Mouse (Mus musculus): ENCODE data around the gene Ear10. TPM values are rescaled to one million over a fixed set of nuclear protein-coding genes. Genes with fewer than 3 reads are reported as not detected.
"Not testable (repeated sequence)": the region's sequence is repeated elsewhere in the genome, so short reads cannot be mapped to it uniquely, and the experiment has no call there.

Ear10 gene
- not detected in 2 replicates for polyA plus RNA-seq (2014; fragmentation: Nextera tagmentation; extraction: Ambion mirVana)

DNA sequence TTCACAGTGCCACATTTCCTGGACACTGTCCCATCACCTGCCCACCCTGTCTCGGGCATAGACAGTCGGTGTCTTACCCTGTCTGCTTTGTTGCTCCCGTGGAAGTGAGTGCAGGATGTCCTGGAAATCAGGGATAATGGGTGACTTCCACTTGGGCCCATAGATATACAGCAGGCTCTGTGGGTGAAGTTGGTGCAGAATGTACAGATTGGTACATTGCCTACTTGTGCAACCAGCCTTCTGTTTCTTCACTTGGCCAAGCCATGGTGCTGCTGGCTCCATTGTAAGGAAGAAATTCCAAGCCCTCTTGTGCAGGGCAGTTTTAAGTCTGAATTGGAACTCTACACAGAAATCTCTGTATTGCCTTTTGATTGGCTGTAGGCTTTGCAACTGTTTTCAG, at the start of gene Ear10:
Gene Ear10, minus strand, starts transcription at position 101 of the 400 bp plus-strand sequence.
- H3K9ac ChIP-seq; H3K27ac ChIP-seq (ENCODE audit: low read depth); H3K9me3 ChIP-seq (ENCODE audit: low read depth, low read length); H3K27me3 ChIP-seq (ENCODE audit: insufficient read depth, low read length); H3K36me3 ChIP-seq (ENCODE audit: insufficient read depth); H3K4me1 ChIP-seq (ENCODE audit: insufficient read depth); ATAC-seq (ENCODE audit: insufficient read depth); DNase-seq; H3K4me3 ChIP-seq (ENCODE audit: low read depth, low read length); H3K4me2 ChIP-seq: not testable (repeated sequence)
- WGBS, result 67% methylated on average over 3 of the region's 3 CpGs

DNA sequence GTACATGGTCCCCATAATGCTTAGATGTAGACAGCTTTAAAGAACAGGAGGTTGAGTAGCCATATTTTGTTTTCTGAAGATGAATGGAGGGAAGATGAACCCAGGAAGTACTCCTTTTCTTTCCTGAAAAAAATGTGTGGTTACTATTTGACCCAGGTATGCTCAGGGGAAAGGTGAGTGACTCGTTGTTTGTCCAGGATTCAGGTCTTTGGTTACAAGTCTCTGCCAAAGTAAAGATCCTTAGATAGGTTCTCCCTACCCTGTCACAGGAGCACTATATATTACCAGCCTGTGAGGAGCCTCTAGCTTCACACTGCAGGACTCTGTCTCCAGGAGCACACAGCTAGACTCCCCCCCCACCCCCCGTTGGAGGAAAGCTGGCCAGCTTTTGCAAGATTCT, 33.4 kb upstream of the Ear10 start, which contains the start of gene Ang5:
Gene Ang5, plus strand, starts transcription at position 301 of the 400 bp plus-strand sequence.
- not testable (repeated sequence) for H3K27ac ChIP-seq (ENCODE audit: low read depth); H3K9ac ChIP-seq; H3K36me3 ChIP-seq (ENCODE audit: insufficient read depth); DNase-seq; H3K4me3 ChIP-seq (ENCODE audit: low read depth, low read length); H3K27me3 ChIP-seq (ENCODE audit: insufficient read depth, low read length); H3K4me1 ChIP-seq (ENCODE audit: insufficient read depth); ATAC-seq (ENCODE audit: insufficient read depth); H3K9me3 ChIP-seq (ENCODE audit: low read depth, low read length); H3K4me2 ChIP-seq
- WGBS, result no CpG with 5 or more reads among the region's 2 CpGs

DNA sequence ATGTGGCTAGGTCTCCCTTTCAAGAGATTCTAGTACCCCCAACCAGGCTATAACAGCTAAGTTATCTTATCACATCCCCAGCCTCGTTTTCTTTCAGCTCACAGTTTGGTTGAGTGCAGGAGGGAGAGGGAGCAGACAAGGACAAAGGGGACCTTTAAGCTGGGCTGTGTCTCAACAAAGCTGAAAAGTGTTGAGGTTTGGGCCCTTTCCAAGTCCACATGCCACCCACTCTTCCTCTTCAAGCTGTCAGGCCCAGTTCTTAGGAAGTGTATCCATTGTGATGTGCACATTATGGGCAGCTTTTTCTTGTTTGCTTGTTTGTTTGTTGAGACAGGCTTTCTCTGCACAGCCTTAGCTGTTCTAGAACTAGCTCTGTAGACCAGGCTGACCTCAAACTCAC, 31.7 kb upstream of the Ear10 start:
- H3K4me2 ChIP-seq; H3K4me3 ChIP-seq (ENCODE audit: low read depth, low read length); H3K9me3 ChIP-seq (ENCODE audit: low read depth, low read length); H3K27ac ChIP-seq (ENCODE audit: low read depth); H3K4me1 ChIP-seq (ENCODE audit: insufficient read depth); ATAC-seq (ENCODE audit: insufficient read depth); DNase-seq; H3K27me3 ChIP-seq (ENCODE audit: insufficient read depth, low read length); H3K36me3 ChIP-seq (ENCODE audit: insufficient read depth); H3K9ac ChIP-seq: not testable (repeated sequence)
- WGBS, result no CpG with 5 or more reads among the region's 1 CpGs

DNA sequence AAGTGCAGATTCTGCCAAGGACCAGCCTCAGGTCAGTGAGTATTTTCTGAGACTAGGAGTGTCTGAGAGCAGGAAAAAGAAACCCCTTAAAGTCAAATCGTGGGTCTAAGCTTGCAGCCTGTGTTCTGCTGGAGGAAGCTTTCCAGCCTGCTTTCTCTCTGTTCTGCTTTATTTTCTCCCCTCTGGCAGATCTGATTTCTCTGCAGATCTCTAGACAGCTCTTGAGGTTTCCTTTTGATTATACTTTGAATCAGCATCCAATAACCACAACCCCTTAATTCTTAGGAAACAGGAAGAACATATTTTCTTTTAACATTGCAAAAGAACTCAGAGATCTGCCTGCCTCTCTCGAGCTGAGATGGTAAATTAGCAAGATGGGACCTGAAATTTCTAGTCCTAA, 30.0 kb upstream of the Ear10 start:
- not testable (repeated sequence) for H3K4me1 ChIP-seq (ENCODE audit: insufficient read depth); H3K9me3 ChIP-seq (ENCODE audit: low read depth, low read length); H3K4me3 ChIP-seq (ENCODE audit: low read depth, low read length); H3K27me3 ChIP-seq (ENCODE audit: insufficient read depth, low read length); H3K9ac ChIP-seq; H3K27ac ChIP-seq (ENCODE audit: low read depth); H3K36me3 ChIP-seq (ENCODE audit: insufficient read depth); ATAC-seq (ENCODE audit: insufficient read depth); DNase-seq; H3K4me2 ChIP-seq
- WGBS, result 55% methylated on average over 2 of the region's 2 CpGs

DNA sequence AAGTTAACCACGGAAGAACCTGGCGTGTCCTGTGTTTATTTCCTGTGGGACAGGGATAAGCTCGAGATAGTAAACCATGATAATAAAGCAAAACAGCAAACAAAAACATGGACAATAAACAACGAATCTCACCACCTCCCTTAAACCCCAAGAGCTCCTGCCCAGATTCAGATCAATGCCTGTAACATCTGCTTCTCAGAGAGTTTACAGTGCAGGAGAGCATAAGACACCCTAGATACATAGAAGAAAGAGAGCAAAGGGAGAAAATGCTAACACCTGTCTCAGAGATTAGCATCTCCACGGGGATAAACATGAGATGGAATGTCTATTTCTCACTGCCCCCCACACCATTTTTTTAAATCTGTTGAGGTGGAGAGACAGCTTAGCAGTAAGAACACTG, 10.0 kb upstream of the Ear10 start:
- H3K9me3 ChIP-seq (ENCODE audit: low read depth, low read length); H3K4me1 ChIP-seq (ENCODE audit: insufficient read depth); H3K27me3 ChIP-seq (ENCODE audit: insufficient read depth, low read length); H3K9ac ChIP-seq; H3K27ac ChIP-seq (ENCODE audit: low read depth); H3K36me3 ChIP-seq (ENCODE audit: insufficient read depth); ATAC-seq (ENCODE audit: insufficient read depth); H3K4me2 ChIP-seq; DNase-seq; H3K4me3 ChIP-seq (ENCODE audit: low read depth, low read length): not testable (repeated sequence)
- 45% methylated on average over 5 of the region's 5 CpGs for WGBS

DNA sequence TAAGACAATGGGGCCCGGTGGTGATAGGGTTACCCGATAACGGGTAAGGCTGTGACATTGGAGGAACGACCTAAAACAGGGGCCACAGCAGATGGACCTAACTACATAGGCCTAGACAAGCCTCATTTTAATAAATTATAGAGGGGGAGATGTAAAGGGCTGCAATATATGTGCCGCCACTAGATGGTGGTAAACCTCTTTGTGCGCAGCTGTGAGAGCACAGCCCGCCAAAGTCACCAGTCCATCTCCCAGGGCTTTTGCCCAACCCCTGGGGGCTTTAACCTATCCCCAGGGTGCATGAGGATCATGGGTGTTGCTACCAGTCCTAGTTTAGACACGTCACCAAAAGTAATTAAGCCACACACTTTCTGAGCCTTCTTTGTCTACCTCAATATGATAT, 9.6 kb upstream of the Ear10 start:
- H3K27me3 ChIP-seq (ENCODE audit: insufficient read depth, low read length); H3K9ac ChIP-seq; ATAC-seq (ENCODE audit: insufficient read depth); H3K27ac ChIP-seq (ENCODE audit: low read depth); H3K9me3 ChIP-seq (ENCODE audit: low read depth, low read length); H3K4me3 ChIP-seq (ENCODE audit: low read depth, low read length); H3K4me2 ChIP-seq; H3K36me3 ChIP-seq (ENCODE audit: insufficient read depth); H3K4me1 ChIP-seq (ENCODE audit: insufficient read depth): not testable (repeated sequence)
- peak; percentile 70 for TF ChIP-seq CTCF (IDR thresholded peaks at IDR 0.05; ENCODE audit: low read depth)
- WGBS, result 10% methylated on average over 8 of the region's 8 CpGs
- peak; percentile 79 for DNase-seq

DNA sequence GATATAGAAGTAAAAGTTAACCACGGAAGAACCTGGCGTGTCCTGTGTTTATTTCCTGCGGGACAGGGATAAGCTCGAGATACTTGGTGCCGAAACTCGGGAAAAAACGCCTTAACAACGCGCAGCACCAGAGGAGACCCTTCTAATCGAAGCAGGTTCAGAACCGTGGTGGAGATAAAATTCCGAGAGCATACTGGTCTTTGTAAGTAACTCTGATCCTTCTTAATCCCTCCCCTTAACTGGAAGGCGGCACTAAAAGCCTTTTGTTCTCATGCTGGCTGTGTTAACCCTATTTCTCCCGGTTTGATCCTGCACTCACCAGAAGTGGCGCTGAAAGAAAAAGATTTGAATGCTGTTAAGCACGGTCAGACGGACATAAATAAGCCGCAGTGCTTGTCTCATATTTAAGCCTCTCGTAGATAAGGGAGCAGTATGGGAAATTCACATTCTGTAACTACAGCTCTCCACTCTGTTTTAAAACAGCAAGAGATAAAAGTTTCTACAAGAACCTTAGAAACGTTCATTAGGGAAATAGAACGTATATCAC, 2.1 kb upstream of the Ear10 start:
- not testable (repeated sequence) for H3K4me1 ChIP-seq (ENCODE audit: insufficient read depth); H3K36me3 ChIP-seq (ENCODE audit: insufficient read depth); H3K27me3 ChIP-seq (ENCODE audit: insufficient read depth, low read length); H3K9me3 ChIP-seq (ENCODE audit: low read depth, low read length)
- H3K27ac ChIP-seq (ENCODE audit: low read depth), result peak overlapping the region; percentile 96
- peak; percentile 93 for ATAC-seq (ENCODE audit: insufficient read depth)
- peak overlapping the region; percentile 54 for H3K4me2 ChIP-seq
- 6% methylated on average over 21 of the region's 21 CpGs for WGBS
- peak; percentile 70 for DNase-seq
- peak overlapping the region; percentile 69 for H3K9ac ChIP-seq
- H3K4me3 ChIP-seq (ENCODE audit: low read depth, low read length), result peak overlapping the region; percentile 44
